Mouse (Mus musculus) midbrain, embryonic 12.5 days (tissue): ENCODE data around the gene Cdh13. TPM values are rescaled to one million over a fixed set of nuclear protein-coding genes. Genes with fewer than 3 reads are reported as not detected.
"Not testable (repeated sequence)": the region's sequence is repeated elsewhere in the genome, so short reads cannot be mapped to it uniquely, and the experiment has no call there.

Experiments
- ATAC-seq: fragments of 200-750 bp; cut with Nextera tagmentation; 2 replicates; pipeline ENCODE4 v1.8.0; 2017; ENCODE audit warnings: low read depth, moderate TSS enrichment, moderate library complexity; ENCODE audit not compliant: low FRiP score
- H3K27ac ChIP-seq: fragments of 300-500 bp; sonication (generic); replicated peaks from 2 replicates; pipeline ENCODE4 v1.5.1; 2016; ENCODE audit warnings: mild to moderate bottlenecking
- H3K27me3 ChIP-seq: fragments of 300-500 bp; sonication (generic); 2 replicates; pipeline ENCODE4 v1.6.1; 2016; ENCODE audit warnings: mild to moderate bottlenecking
- H3K36me3 ChIP-seq: fragments of 300-500 bp; sonication (generic); 2 replicates; pipeline ENCODE4 v1.6.1; 2016
- H3K4me1 ChIP-seq: fragments of 300-500 bp; sonication (generic); 2 replicates; pipeline ENCODE4 v1.6.1; 2016
- H3K4me2 ChIP-seq: fragments of 300-500 bp; sonication (generic); replicated peaks from 2 replicates; pipeline ENCODE4 v1.6.1; 2016; ENCODE audit warnings: mild to moderate bottlenecking, moderate library complexity
- H3K4me3 ChIP-seq: fragments of 300-500 bp; sonication (generic); 2 replicates; pipeline ENCODE4 v1.5.1; 2016; ENCODE audit warnings: mild to moderate bottlenecking
- H3K9ac ChIP-seq: fragments of 300-500 bp; sonication (generic); replicated peaks from 2 replicates; pipeline ENCODE4 v1.6.1; 2016; ENCODE audit warnings: mild to moderate bottlenecking, moderate library complexity
- H3K9me3 ChIP-seq: fragments of 300-500 bp; sonication (generic); 2 replicates; pipeline ENCODE4 v1.6.1; 2016; ENCODE audit warnings: mild to moderate bottlenecking
- WGBS: fragments of 180-500 bp; shearing (Covaris S2); methylation state at CpG from one replicate; pipeline ENCODE4 v1.1.7; 2016; 5-methylcytosine and 5-hydroxymethylcytosine counted together
- polyA plus RNA-seq: library from polyadenylated mRNA; unstranded; fragments of >200 nt; fragmentation: Nextera tagmentation; extraction: Ambion mirVana; gene quantifications from 2 replicates; pipeline ENCODE4 v1.2.1, GENCODE M21; 2016

Gene Cdh13
- polyA plus RNA-seq, 1 experiment from 2014 or later, result 18.8 TPM

GRCm38 (mm10) chr8:119269576-119269975 is 986.0 kb downstream of the Cdh13 start:
- H3K27ac ChIP-seq, result no peak overlapping the region
- no peaks in the 10 kb centered on the region for H3K27me3 ChIP-seq
- H3K36me3 ChIP-seq, result no peaks in the 10 kb centered on the region
- H3K9me3 ChIP-seq, result no peaks in the 10 kb centered on the region
- no peak overlapping the region for H3K4me3 ChIP-seq
- no peak overlapping the region for H3K9ac ChIP-seq
- WGBS, result 79% methylated on average over 3 of the region's 3 CpGs
- no peak overlapping the region for H3K4me2 ChIP-seq
- no peak for ATAC-seq
- H3K4me1 ChIP-seq, result no peaks in the 10 kb centered on the region

DNA sequence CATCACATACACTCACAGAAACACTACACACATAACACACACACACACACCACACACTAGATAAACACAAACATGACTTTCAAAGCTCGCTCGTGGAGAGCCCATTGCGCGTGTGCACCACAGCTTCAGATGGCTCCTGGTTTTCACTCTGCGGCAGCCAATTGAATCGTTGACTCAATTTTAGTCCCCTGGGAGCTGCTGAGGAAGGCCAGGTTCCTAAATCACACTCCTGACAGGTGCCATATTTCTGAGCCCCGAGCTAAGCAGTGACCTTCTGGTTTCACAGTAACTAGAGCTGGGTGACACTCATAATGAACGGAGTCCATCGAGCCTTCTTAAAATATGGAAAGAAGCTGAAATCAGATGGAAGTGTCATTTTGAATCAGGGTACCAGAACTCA is 986.8 kb downstream of the Cdh13 start:
- Histone ChIP-seq H3K9me3 (no peaks in the 10 kb centered on the region), H3K9ac (no peak overlapping the region), H3K4me1 (no peaks in the 10 kb centered on the region), H3K4me2 (no peak overlapping the region), H3K27me3 (no peaks in the 10 kb centered on the region), H3K36me3 (no peaks in the 10 kb centered on the region), H3K27ac (no peak overlapping the region), H3K4me3 (no peak overlapping the region)
- ATAC-seq, result no peak
- WGBS, result 95% methylated on average over 9 of the region's 9 CpGs

GRCm38 (mm10) chr8:119272891-119273290 is 989.4 kb downstream of the Cdh13 start:
- Histone ChIP-seq H3K27me3 (no peaks in the 10 kb centered on the region), H3K4me2 (no peak overlapping the region), H3K9me3 (no peaks in the 10 kb centered on the region), H3K36me3 (no peaks in the 10 kb centered on the region), H3K27ac (no peak overlapping the region), H3K9ac (no peak overlapping the region), H3K4me1 (no peaks in the 10 kb centered on the region), H3K4me3 (no peak overlapping the region)
- no peak for ATAC-seq
- 74% methylated on average over 8 of the region's 8 CpGs for WGBS

DNA sequence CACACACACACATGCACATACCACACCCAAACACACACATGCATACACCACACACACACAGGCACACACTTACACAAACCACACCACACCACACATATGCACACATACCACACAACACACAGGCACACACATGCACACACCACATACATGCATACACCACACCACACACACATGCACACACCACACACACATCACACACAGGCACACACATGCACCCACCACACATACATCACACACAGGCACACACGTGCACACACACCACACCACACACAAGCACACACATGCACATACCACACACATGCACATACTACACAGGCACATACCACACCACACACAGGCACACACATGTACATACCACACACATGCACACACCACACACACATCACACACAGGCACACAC is 991.9 kb downstream of the Cdh13 start:
- no peak for ATAC-seq
- Histone ChIP-seq H3K9ac (no peak overlapping the region), H3K27ac (no peak overlapping the region), H3K4me3 (no peak overlapping the region), H3K27me3 (no peaks in the 10 kb centered on the region), H3K4me1 (no peaks in the 10 kb centered on the region), H3K9me3 (no peaks in the 10 kb centered on the region), H3K4me2 (no peak overlapping the region), H3K36me3 (no peaks in the 10 kb centered on the region)
- WGBS, result 92% methylated on average over 1 of the region's 1 CpGs

DNA sequence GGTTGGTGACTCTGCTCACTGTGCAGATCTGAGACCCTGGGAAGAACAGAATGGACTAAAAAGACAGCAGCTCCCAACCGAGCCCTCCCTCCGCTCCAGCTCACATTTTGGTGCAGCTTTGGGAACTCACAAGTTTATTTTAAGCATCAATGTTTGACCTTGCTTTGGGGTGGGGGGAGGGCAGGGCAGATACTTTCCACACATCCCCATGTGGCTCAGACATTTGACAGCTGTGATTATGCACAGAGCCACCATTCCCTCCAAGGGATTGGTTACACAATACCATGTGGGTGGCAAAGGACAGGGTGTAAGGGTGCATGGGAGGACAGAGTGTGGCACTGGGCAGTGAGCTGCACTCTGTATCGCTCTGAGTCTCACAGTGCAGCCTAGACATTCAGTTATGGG is 993.5 kb downstream of the Cdh13 start:
- ATAC-seq, result no peak
- no peak overlapping the region for H3K9ac ChIP-seq
- H3K4me1 ChIP-seq, result no peaks in the 10 kb centered on the region
- 85% methylated on average over 3 of the region's 3 CpGs for WGBS
- H3K4me2 ChIP-seq, result no peak overlapping the region
- H3K9me3 ChIP-seq, result no peaks in the 10 kb centered on the region
- H3K36me3 ChIP-seq, result no peaks in the 10 kb centered on the region
- no peak overlapping the region for H3K27ac ChIP-seq
- no peak overlapping the region for H3K4me3 ChIP-seq
- H3K27me3 ChIP-seq, result no peaks in the 10 kb centered on the region

- no peaks in the 10 kb centered on the region for H3K27me3 ChIP-seq
- no peak overlapping the region for H3K9ac ChIP-seq
- no peak overlapping the region for H3K27ac ChIP-seq
- no peaks in the 10 kb centered on the region for H3K4me1 ChIP-seq
- 93% methylated on average over 2 of the region's 2 CpGs for WGBS
- H3K4me2 ChIP-seq, result no peak overlapping the region
- H3K36me3 ChIP-seq, result no peaks in the 10 kb centered on the region
- no peak for ATAC-seq
- H3K9me3 ChIP-seq, result no peaks in the 10 kb centered on the region
- no peak overlapping the region for H3K4me3 ChIP-seq
These were observed 998.2 kb downstream of the Cdh13 start for GRCm38 (mm10) chr8:119281761-119282160.

GRCm38 (mm10) chr8:119284516-119284915 is 1001.0 kb downstream of the Cdh13 start:
- no peak for ATAC-seq
- no peaks in the 10 kb centered on the region for H3K27me3 ChIP-seq
- H3K9ac ChIP-seq, result no peak overlapping the region
- WGBS, result 91% methylated on average over 9 of the region's 9 CpGs
- no peaks in the 10 kb centered on the region for H3K36me3 ChIP-seq
- H3K4me2 ChIP-seq, result no peak overlapping the region
- no peak overlapping the region for H3K27ac ChIP-seq
- no peak overlapping the region for H3K4me3 ChIP-seq
- no peaks in the 10 kb centered on the region for H3K4me1 ChIP-seq
- no peaks in the 10 kb centered on the region for H3K9me3 ChIP-seq

- Histone ChIP-seq H3K4me2 (no peak overlapping the region), H3K27ac (no peak overlapping the region), H3K9ac (no peak overlapping the region), H3K4me3 (no peak overlapping the region), H3K36me3 (no peaks in the 10 kb centered on the region), H3K27me3 (no peaks in the 10 kb centered on the region), H3K4me1 (no peaks in the 10 kb centered on the region), H3K9me3 (no peaks in the 10 kb centered on the region)
- 80% methylated on average over 4 of the region's 4 CpGs for WGBS
- no peak for ATAC-seq
These were observed 1001.4 kb downstream of the Cdh13 start for GRCm38 (mm10) chr8:119284920-119285319.

DNA sequence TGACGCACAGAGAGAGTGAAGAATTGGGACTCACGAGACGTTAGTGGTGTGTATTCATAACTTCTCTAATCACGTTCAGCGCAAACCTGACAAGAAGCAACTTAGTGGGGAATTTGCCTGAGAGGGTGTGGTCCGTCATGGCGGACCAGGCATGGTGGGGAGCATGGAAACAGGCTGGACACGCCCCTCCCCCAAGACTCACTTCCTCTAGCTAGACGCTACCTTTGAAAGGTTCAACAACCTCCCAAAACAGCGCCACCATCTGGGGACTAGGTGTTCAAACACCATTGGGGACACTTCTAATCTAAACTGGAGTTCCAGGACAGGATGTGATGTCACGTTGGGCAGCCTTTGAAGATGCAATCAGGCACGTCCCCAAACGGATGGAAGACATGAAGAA is 1011.9 kb downstream of the Cdh13 start:
- no peak overlapping the region for H3K9ac ChIP-seq
- H3K4me3 ChIP-seq, result no peak overlapping the region
- no peaks in the 10 kb centered on the region for H3K27me3 ChIP-seq
- H3K36me3 ChIP-seq, result no peaks in the 10 kb centered on the region
- WGBS, result 86% methylated on average over 13 of the region's 13 CpGs
- H3K9me3 ChIP-seq, result peaks cover 5% of the 10 kb centered on the region; the same call in 1 of the 2 replicates
- no peaks in the 10 kb centered on the region for H3K4me1 ChIP-seq
- H3K27ac ChIP-seq, result no peak overlapping the region
- H3K4me2 ChIP-seq, result no peak overlapping the region
- no peak for ATAC-seq

GRCm38 (mm10) chr8:119297752-119298151 is 1014.2 kb downstream of the Cdh13 start:
- not testable (repeated sequence) for H3K9me3 ChIP-seq, ATAC-seq
- 25% methylated on average over 3 of the region's 3 CpGs for whole genome bisulfite sequencing

GRCm38 (mm10) chr8:119300335-119300734 is 1016.8 kb downstream of the Cdh13 start:
- Histone ChIP-seq H3K9me3 (peaks cover 10% of the 10 kb centered on the region; the same call in 1 of the 2 replicates), H3K4me2 (no peak overlapping the region), H3K36me3 (no peaks in the 10 kb centered on the region), H3K4me3 (no peak overlapping the region), H3K4me1 (no peaks in the 10 kb centered on the region), H3K27ac (no peak overlapping the region), H3K27me3 (no peaks in the 10 kb centered on the region), H3K9ac (no peak overlapping the region)
- no peak for ATAC-seq
- WGBS, result 85% methylated on average over 5 of the region's 5 CpGs

More at GRCm38 (mm10) chr8:119297752-119298151, 1014.2 kb downstream of the Cdh13 start:
- H3K4me1 ChIP-seq, H3K4me3 ChIP-seq, H3K27ac ChIP-seq, H3K4me2 ChIP-seq, H3K9ac ChIP-seq, H3K27me3 ChIP-seq, H3K36me3 ChIP-seq: not testable (repeated sequence)

- Histone ChIP-seq H3K9ac (no peak overlapping the region), H3K36me3 (no peaks in the 10 kb centered on the region), H3K27ac (no peak overlapping the region), H3K27me3 (no peaks in the 10 kb centered on the region), H3K4me1 (no peaks in the 10 kb centered on the region), H3K9me3 (peaks cover 12% of the 10 kb centered on the region; the same call in 1 of the 2 replicates), H3K4me3 (no peak overlapping the region), H3K4me2 (no peak overlapping the region)
- 90% methylated on average over 8 of the region's 8 CpGs for WGBS
- no peak for ATAC-seq
These were observed 1020.7 kb downstream of the Cdh13 start for GRCm38 (mm10) chr8:119304196-119304595.

- H3K9ac ChIP-seq, result no peak overlapping the region
- WGBS, result 34% methylated on average over 3 of the region's 3 CpGs
- H3K27ac ChIP-seq, result no peak overlapping the region
- no peaks in the 10 kb centered on the region for H3K27me3 ChIP-seq
- no peak overlapping the region for H3K4me2 ChIP-seq
- H3K4me1 ChIP-seq, result no peaks in the 10 kb centered on the region
- no peak for ATAC-seq
- peaks cover 4% of the 10 kb centered on the region; the same call in 1 of the 2 replicates for H3K9me3 ChIP-seq
- H3K36me3 ChIP-seq, result no peaks in the 10 kb centered on the region
- no peak overlapping the region for H3K4me3 ChIP-seq
These were observed 1027.9 kb downstream of the Cdh13 start for GRCm38 (mm10) chr8:119311412-119311811.
